Mouse (Mus musculus) bone marrow, adult 2 months (tissue): ENCODE measurements around the gene Olfr1026. TPM values are rescaled to one million over a fixed set of nuclear protein-coding genes. Genes with fewer than 3 reads are reported as not detected.

Experiments used
- H3K27ac ChIP-seq: fragments of 200-500 bp; 2 replicates; pipeline ENCODE4 v1.5.1; 2012; ENCODE audit warnings: low read depth, mild to moderate bottlenecking, control low read depth, inconsistent platforms, low read length; ENCODE audit not compliant: control insufficient read depth, poor library complexity, insufficient read depth
- H3K4me1 ChIP-seq: fragments of 200-500 bp; 2 replicates; pipeline ENCODE4 v1.6.1; 2011; ENCODE audit warnings: low read length; ENCODE audit not compliant: control insufficient read depth, insufficient read depth
- H3K4me3 ChIP-seq: fragments of 200-500 bp; replicated peaks from 2 replicates; pipeline ENCODE3; 2011; ENCODE audit warnings: mild to moderate bottlenecking, low read depth, low read length, control low read depth; ENCODE audit not compliant: control insufficient read depth
- CTCF ChIP-seq: fragments of 200-500 bp; IDR thresholded peaks from 2 replicates; pipeline ENCODE4 v1.5.1; 2011; ENCODE audit warnings: low read length, control low read depth; ENCODE audit not compliant: control insufficient read depth, insufficient read depth
- POLR2A ChIP-seq: fragments of 200-500 bp; IDR thresholded peaks from 2 replicates; pipeline ENCODE4 v1.6.1; 2011; ENCODE audit warnings: low read depth, mild to moderate bottlenecking, control low read depth, low read length, borderline replicate concordance; ENCODE audit not compliant: control insufficient read depth
- WGBS: fragments of 180-500 bp; shearing (Covaris S2); methylation state at CpG from one replicate; pipeline ENCODE4 v1.1.7; 2018; 5-methylcytosine and 5-hydroxymethylcytosine counted together
- polyA plus RNA-seq: library from polyadenylated mRNA; stranded (reverse); fragments of >200 nt; gene quantifications from 2 replicates; pipeline ENCODE4 v1.2.4, GENCODE M21; 2011; ENCODE audit warnings: low replicate concordance; ENCODE audit not compliant: missing spikeins, insufficient read depth, insufficient read length

The Olfr1026 gene
- not detected in 2 replicates for polyA plus RNA-seq

DNA sequence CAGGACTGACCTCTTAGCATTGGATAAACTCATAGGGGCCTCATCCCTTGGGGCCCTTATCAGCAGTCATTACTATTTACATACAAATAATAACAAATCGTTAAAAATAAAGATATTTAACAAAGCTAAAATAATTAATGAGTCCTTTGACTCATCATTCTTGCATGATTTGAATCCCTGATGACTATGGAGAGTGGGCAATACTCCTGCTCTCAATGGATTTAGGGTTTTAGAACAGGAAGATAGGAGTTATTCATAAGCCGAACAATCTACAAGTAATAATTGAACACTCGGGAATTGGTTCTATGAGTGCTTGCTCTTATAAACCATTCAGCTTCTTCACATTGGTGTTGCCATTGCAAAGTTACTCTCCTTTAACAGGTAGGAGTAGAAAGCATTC is at the start of gene Olfr1026:
TSS of gene Olfr1026 (plus strand) at position 301 of the 400 bp plus-strand sequence.
- TF ChIP-seq CTCF = no peak
- TF ChIP-seq POLR2A = no peak
- H3K4me1 ChIP-seq = no peaks in the 10 kb centered on the region
- no peak within 1 kb of the TSS for H3K4me3 ChIP-seq
- H3K27ac ChIP-seq = no peak within 1 kb of the TSS
- 82% methylated on average over 3 of the region's 3 CpGs for WGBS

DNA sequence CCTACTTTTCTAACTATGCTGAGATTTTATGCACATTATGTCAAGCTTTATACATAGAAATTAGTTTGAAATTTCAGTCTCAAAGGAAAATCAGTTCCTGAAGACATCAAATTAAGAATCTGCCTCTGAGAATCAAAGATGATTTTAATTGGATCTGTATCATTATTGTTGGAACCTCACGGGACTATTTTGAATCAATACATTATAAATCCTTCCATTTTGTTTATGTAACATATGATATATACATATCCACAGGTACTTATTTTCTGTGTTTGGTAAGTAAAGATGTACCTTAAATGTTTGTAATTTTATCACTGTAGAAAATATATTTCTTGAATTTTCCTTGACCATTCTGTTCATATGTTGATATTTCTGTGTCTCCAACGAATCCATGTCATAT is 36.0 kb upstream of the Olfr1026 start, which contains the start of gene Olfr1023:
TSS of gene Olfr1023 (plus strand) at position 301 of the 400 bp plus-strand sequence.
- Histone ChIP-seq H3K27ac (no peak within 1 kb of the TSS), H3K4me1 (no peaks in the 10 kb centered on the region), H3K4me3 (no peak within 1 kb of the TSS)
- WGBS = 63% methylated on average over 2 of the region's 2 CpGs
- TF ChIP-seq POLR2A = no peak
- TF ChIP-seq CTCF = no peak

DNA sequence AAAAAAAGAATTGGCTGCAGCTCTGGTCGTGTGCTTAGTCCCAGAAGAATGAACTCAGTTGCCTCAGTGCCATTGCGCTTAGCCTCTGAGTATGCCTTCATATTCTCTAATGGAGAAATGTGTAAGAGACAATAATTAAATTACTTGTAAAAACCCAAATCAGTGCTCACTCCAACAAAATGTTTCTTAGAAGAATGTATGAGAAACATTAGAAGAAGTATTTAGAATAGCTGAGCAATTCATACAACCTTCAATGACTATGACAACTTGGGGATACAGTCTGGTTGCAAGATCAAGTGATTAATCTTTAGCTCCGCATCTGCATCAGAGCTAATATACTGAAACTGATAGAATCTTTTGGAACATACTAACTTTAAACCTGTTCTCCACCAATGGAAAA is 16.4 kb upstream of the Olfr1026 start, which contains the start of gene Olfr1024:
TSS of gene Olfr1024 (minus strand) at position 101 of the 400 bp plus-strand sequence.
- Histone ChIP-seq H3K4me1 (no peaks in the 10 kb centered on the region), H3K27ac (no peak within 1 kb of the TSS), H3K4me3 (no peak within 1 kb of the TSS)
- 81% methylated on average over 3 of the region's 3 CpGs for WGBS
- no peak for TF ChIP-seq CTCF

DNA sequence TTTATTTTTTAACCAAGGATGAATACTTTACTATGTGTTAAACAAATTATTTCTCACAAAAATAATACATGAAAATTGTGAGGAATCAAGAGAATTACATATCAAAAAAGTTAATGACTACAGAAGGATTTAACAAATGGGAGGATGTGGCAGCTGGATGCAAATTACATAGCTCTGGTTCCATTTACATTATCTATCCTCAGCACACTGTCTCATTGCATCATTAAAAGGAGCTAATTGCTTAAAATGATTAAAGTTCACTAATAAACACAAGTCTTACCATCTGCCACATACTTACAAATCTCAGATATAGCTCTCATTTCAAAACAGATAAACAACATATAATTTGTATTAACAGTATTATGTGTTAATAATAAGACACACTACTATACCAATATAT is 8.2 kb upstream of the Olfr1026 start:
- TF ChIP-seq CTCF (no peak), POLR2A (no peak)
- no peaks in the 10 kb centered on the region for H3K4me1 ChIP-seq
- no peak overlapping the region for H3K4me3 ChIP-seq
- H3K27ac ChIP-seq = no peak overlapping the region

DNA sequence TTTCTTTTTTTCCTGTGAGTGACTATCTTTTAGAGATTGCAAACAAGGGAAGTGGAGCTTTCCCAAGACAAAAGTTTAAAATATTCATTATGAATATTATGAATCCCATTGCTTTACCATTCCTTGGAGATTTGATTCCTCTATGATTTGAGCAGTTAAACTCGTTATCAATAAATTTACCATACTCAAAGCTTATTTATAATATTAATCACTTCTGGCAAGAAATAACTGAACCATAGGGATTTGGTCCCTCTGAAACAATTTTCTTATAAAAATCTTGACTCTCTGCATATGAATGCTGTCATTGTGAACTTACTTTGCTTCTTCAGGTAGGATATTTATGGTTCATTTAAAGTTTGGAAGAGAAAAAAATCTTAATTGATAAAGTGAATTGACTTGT is 6.5 kb upstream of the Olfr1026 start, which contains the start of gene Olfr1025-ps1:
TSS of gene Olfr1025-ps1 (plus strand) at position 301 of the 400 bp plus-strand sequence.
- H3K4me1 ChIP-seq = no peaks in the 10 kb centered on the region
- no peak within 1 kb of the TSS for H3K4me3 ChIP-seq
- no peak within 1 kb of the TSS for H3K27ac ChIP-seq
- no peak for TF ChIP-seq POLR2A
- 35% methylated on average over 1 of the region's 1 CpGs for WGBS

DNA sequence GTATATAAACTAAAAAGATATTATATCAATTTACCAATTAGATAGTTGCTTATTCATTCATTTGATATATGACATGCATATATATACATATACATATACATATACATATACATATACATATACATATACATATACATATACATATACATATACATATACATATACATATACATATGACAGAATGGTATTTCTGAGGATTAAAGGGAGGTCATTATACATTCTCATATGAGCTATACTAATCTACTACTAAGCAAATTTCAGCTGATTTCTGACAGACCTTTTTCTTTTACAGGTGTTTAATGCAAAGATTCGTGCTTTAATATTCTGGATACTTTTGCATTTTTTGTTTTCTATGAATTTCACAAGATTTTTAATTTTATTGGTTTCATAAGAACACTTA is 28.8 kb downstream of the Olfr1026 start, which contains the start of gene Olfr1028:
TSS of gene Olfr1028 (plus strand) at position 301 of the 400 bp plus-strand sequence.
- no peak for TF ChIP-seq CTCF
- TF ChIP-seq POLR2A = no peak
- WGBS = 58% methylated on average over 1 of the region's 1 CpGs
- no peak within 1 kb of the TSS for H3K4me3 ChIP-seq
- no peaks in the 10 kb centered on the region for H3K4me1 ChIP-seq
- no peak within 1 kb of the TSS for H3K27ac ChIP-seq

DNA sequence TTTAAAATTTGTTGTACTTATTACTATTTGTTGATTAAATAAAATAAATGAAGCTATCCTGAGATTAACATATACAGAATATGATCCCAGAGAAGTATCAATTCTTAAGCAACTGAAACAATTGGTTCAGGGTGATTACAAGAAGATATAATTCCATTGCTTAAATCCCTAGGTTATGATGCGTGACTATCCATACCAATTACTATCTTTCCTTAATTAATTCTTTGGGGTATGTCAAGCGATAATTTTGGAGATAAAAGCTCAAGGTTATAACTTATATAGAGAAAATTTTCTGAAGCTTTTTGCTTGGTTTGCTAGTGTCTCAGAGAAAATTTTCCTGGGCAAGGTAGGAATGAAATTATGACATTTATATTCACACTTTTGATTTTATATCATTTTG is 52.2 kb downstream of the Olfr1026 start, which contains the start of gene Olfr1029:
TSS of gene Olfr1029 (plus strand) at position 301 of the 400 bp plus-strand sequence.
- no peak for TF ChIP-seq POLR2A
- no peak for TF ChIP-seq CTCF
- H3K27ac ChIP-seq = no peak within 1 kb of the TSS
- 77% methylated on average over 2 of the region's 2 CpGs for WGBS

More for the DNA sequence above, 52.2 kb downstream of the Olfr1026 start, which contains the start of gene Olfr1029:
- Histone ChIP-seq H3K4me3 (no peak within 1 kb of the TSS), H3K4me1 (no peaks in the 10 kb centered on the region)

Other genes with a start within 250 kb of the Olfr1026 start
- not detected in 2 replicates for gene Olfr1006, start 242.8 kb upstream of the Olfr1026 start, polyA plus RNA-seq
- not detected in 2 replicates for gene Olfr1008, start 232.1 kb upstream of the Olfr1026 start, polyA plus RNA-seq
- gene Olfr1009, start 206.1 kb upstream of the Olfr1026 start, polyA plus RNA-seq = not detected in 2 replicates
- not detected in 2 replicates for gene Olfr1012, start 158.8 kb upstream of the Olfr1026 start, polyA plus RNA-seq
- not detected in 2 replicates for gene Olfr1013, start 154.5 kb upstream of the Olfr1026 start, polyA plus RNA-seq
- gene Olfr1014, start 148.8 kb upstream of the Olfr1026 start, polyA plus RNA-seq = 0.52 TPM in 1 of 2 replicates, not detected in the other
- not detected in 2 replicates for gene Olfr1015, start 139.5 kb upstream of the Olfr1026 start, polyA plus RNA-seq
- gene Olfr1016, start 119.0 kb upstream of the Olfr1026 start, polyA plus RNA-seq = not detected in 2 replicates
- gene Olfr1018, start 103.1 kb upstream of the Olfr1026 start, polyA plus RNA-seq = not detected in 2 replicates
- not detected in 2 replicates for gene Olfr1019, start 76.1 kb upstream of the Olfr1026 start, polyA plus RNA-seq
- not detected in 2 replicates for gene Olfr1020, start 74.5 kb upstream of the Olfr1026 start, polyA plus RNA-seq
- not detected in 2 replicates for gene Olfr1022, start 53.0 kb upstream of the Olfr1026 start, polyA plus RNA-seq
- gene Olfr1023, start 35.9 kb upstream of the Olfr1026 start, polyA plus RNA-seq = not detected in 2 replicates
- not detected in 2 replicates for gene Olfr1024, start 16.5 kb upstream of the Olfr1026 start, polyA plus RNA-seq
- gene Olfr1025-ps1, start 6.4 kb upstream of the Olfr1026 start, polyA plus RNA-seq = not detected in 2 replicates
- not detected in 2 replicates for gene Olfr1028, start 28.9 kb downstream of the Olfr1026 start, polyA plus RNA-seq
- not detected in 2 replicates for gene Olfr1029, start 52.3 kb downstream of the Olfr1026 start, polyA plus RNA-seq
- gene Olfr1030, start 57.7 kb downstream of the Olfr1026 start, polyA plus RNA-seq = 0.65 TPM in 1 of 2 replicates, not detected in the other
- not detected in 2 replicates for gene Olfr1031, start 68.7 kb downstream of the Olfr1026 start, polyA plus RNA-seq
- gene Olfr1032, start 84.0 kb downstream of the Olfr1026 start, polyA plus RNA-seq = not detected in 2 replicates
- gene Olfr1033, start 99.1 kb downstream of the Olfr1026 start, polyA plus RNA-seq = not detected in 2 replicates
- gene Olfr1034, start 124.3 kb downstream of the Olfr1026 start, polyA plus RNA-seq = not detected in 2 replicates
- not detected in 2 replicates for gene Olfr1036, start 152.4 kb downstream of the Olfr1026 start, polyA plus RNA-seq
- not detected in 2 replicates for gene Olfr1037, start 165.8 kb downstream of the Olfr1026 start, polyA plus RNA-seq
- gene Olfr1039, start 214.4 kb downstream of the Olfr1026 start, polyA plus RNA-seq = not detected in 2 replicates
- gene Olfr1040, start 225.2 kb downstream of the Olfr1026 start, polyA plus RNA-seq = not detected in 2 replicates
- gene Olfr1042, start 240.3 kb downstream of the Olfr1026 start, polyA plus RNA-seq = not detected in 2 replicates
- not detected in 2 replicates for gene Olfr1043, start 246.0 kb downstream of the Olfr1026 start, polyA plus RNA-seq